ENCODE assay signal across 12 mouse cellular contexts in the genomic region with DNA sequence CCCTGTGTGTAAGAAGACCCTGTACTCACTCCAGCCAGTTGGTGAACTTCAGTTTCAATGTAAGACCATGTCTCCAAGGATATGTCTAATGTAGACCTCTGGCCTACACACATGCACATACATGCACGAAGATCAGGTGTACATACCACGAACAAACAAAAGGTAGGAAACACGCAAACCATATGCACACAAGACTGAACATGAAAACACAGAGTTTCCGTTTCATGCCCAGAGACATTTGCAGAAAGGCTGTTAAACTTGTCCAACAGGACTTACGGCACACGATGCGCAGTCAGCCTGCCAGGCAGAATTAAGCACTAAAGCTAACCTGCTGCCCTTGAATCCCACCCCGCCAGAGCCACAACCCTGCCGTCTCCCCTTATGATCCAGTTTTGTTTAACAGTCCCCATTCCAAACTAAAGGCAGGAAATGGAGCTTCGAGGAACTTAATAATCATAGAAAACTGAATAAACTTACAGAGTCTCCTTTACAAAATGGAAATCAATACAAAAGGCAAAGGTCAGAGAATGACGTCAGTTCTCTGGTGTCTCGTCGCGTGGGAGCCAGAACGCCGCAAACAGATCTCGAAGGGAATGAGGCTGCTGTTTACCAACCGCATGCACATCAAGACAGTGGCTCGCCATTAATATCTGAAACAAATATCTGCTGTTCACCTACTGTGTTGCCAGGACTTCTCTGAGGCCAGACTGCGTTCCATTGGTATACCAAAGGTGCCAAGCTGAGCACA. TPM values are rescaled to one million over a fixed set of nuclear protein-coding genes. Genes with fewer than 3 reads are reported as not detected.
DNase-seq lines count a peak whose midpoint lies in the region; ATAC-seq lines count a peak whose summit lies in the region.
"Had no signal": no experiment of that assay in that cellular context is flagged by ENCODE, and none has a peak within 500 bp of the region (broad histone marks: within the 10 kb centered on the region; RNA-seq: fewer than 3 reads in every experiment).

No protein-coding gene starts in this region.

- no peaks in the 10 kb centered on the region for H3K36me3 ChIP-seq in forebrain, embryonic 16.5 days (ENCODE audit: control insufficient read depth, insufficient read depth)
- no peaks in the 10 kb centered on the region for H3K36me3 ChIP-seq in forebrain, embryonic 11.5 days (ENCODE audit: control insufficient read depth, insufficient read depth, low read length)
- no peaks in the 10 kb centered on the region for H3K36me3 ChIP-seq in intestine, embryonic 14.5 days (ENCODE audit: control insufficient read depth, insufficient read depth, low read length)
- no peaks in the 10 kb centered on the region for H3K36me3 ChIP-seq in intestine, embryonic 16.5 days (ENCODE audit: control insufficient read depth, insufficient read depth, low read length)
- H3K36me3 ChIP-seq in midbrain, embryonic 13.5 days = no peaks in the 10 kb centered on the region
- no peaks in the 10 kb centered on the region for H3K36me3 ChIP-seq in midbrain, embryonic 15.5 days (replicated peaks)
- H3K36me3 ChIP-seq in stomach, embryonic 14.5 days (ENCODE audit: control insufficient read depth, insufficient read depth, low read length) = no peaks in the 10 kb centered on the region

- H3K27ac ChIP-seq in forebrain, embryonic 16.5 days (ENCODE audit: low read length) = peak overlapping the region; percentile 46
- H3K27ac ChIP-seq in forebrain, embryonic 11.5 days (ENCODE audit: low read depth, low read length) = no peak overlapping the region
- H3K27ac ChIP-seq in intestine, embryonic 14.5 days (ENCODE audit: low read depth) = no peak overlapping the region
- H3K27ac ChIP-seq in intestine, embryonic 16.5 days (ENCODE audit: low read length) = no peak overlapping the region
- H3K27ac ChIP-seq in midbrain, embryonic 13.5 days = no peak overlapping the region; the same call in 1 of the 2 replicates
- no peak overlapping the region for H3K27ac ChIP-seq in midbrain, embryonic 15.5 days
- H3K27ac ChIP-seq in stomach, embryonic 14.5 days (ENCODE audit: low read length) = peak overlapping the region; percentile 79

- no peak overlapping the region for H3K9ac ChIP-seq in forebrain, embryonic 16.5 days (replicated peaks; ENCODE audit: low read depth, low read length)
- no peak overlapping the region for H3K9ac ChIP-seq in forebrain, embryonic 11.5 days (ENCODE audit: low read length)
- no peak overlapping the region for H3K9ac ChIP-seq in intestine, embryonic 14.5 days (ENCODE audit: low read length)
- H3K9ac ChIP-seq in intestine, embryonic 16.5 days (ENCODE audit: low read depth, low read length) = no peak overlapping the region
- no peak overlapping the region for H3K9ac ChIP-seq in midbrain, embryonic 13.5 days (replicated peaks)
- no peak overlapping the region for H3K9ac ChIP-seq in midbrain, embryonic 15.5 days
- no peak overlapping the region for H3K9ac ChIP-seq in stomach, embryonic 14.5 days (replicated peaks; ENCODE audit: low read depth, low read length)

- no peaks in the 10 kb centered on the region for H3K9me3 ChIP-seq in forebrain, embryonic 16.5 days (ENCODE audit: control insufficient read depth, low read length)
- no peaks in the 10 kb centered on the region for H3K9me3 ChIP-seq in forebrain, embryonic 11.5 days (ENCODE audit: control insufficient read depth, low read length)
- no peaks in the 10 kb centered on the region for H3K9me3 ChIP-seq in intestine, embryonic 14.5 days (ENCODE audit: control insufficient read depth, low read length)
- no peaks in the 10 kb centered on the region for H3K9me3 ChIP-seq in intestine, embryonic 16.5 days (ENCODE audit: control insufficient read depth, low read length)
- H3K9me3 ChIP-seq in midbrain, embryonic 13.5 days = no peaks in the 10 kb centered on the region
- no peaks in the 10 kb centered on the region for H3K9me3 ChIP-seq in midbrain, embryonic 15.5 days
- H3K9me3 ChIP-seq in stomach, embryonic 14.5 days (ENCODE audit: control insufficient read depth, low read depth, low read length) = no peaks in the 10 kb centered on the region
- H3K9me3 ChIP-seq: G1E had no signal

- no peak for ATAC-seq in forebrain, embryonic 16.5 days
- ATAC-seq in forebrain, embryonic 11.5 days (replicated peaks; ENCODE audit: low FRiP score) = no peak
- ATAC-seq in intestine, embryonic 14.5 days (replicated peaks; ENCODE audit: low FRiP score, low TSS enrichment, low read depth) = no peak
- no peak for ATAC-seq in intestine, embryonic 16.5 days
- 0 out of 2 replicates have a peak, but pooled peaks have one; percentile 7 for ATAC-seq in midbrain, embryonic 13.5 days
- ATAC-seq in midbrain, embryonic 15.5 days (replicated peaks) = no peak
- ATAC-seq in stomach, embryonic 14.5 days (ENCODE audit: insufficient number of reproducible peaks, insufficient read depth, low FRiP score, low read depth) = no peak

- peaks cover 48% of the 10 kb centered on the region for H3K4me1 ChIP-seq in forebrain, embryonic 16.5 days (replicated peaks; ENCODE audit: control insufficient read depth, insufficient read depth, low read length)
- H3K4me1 ChIP-seq in forebrain, embryonic 11.5 days (replicated peaks; ENCODE audit: control insufficient read depth, insufficient read depth, low read length) = 0 out of 2 replicates have a peak, but pooled peaks cover 2% of the 10 kb centered on the region
- H3K4me1 ChIP-seq in intestine, embryonic 14.5 days (replicated peaks; ENCODE audit: control insufficient read depth, insufficient read depth, low read length) = peaks cover 24% of the 10 kb centered on the region
- peaks cover 20% of the 10 kb centered on the region for H3K4me1 ChIP-seq in intestine, embryonic 16.5 days (ENCODE audit: control insufficient read depth, insufficient read depth, low read length)
- H3K4me1 ChIP-seq in midbrain, embryonic 13.5 days (replicated peaks) = peaks cover 26% of the 10 kb centered on the region
- peaks cover 23% of the 10 kb centered on the region for H3K4me1 ChIP-seq in midbrain, embryonic 15.5 days
- peaks cover 25% of the 10 kb centered on the region for H3K4me1 ChIP-seq in stomach, embryonic 14.5 days (ENCODE audit: control insufficient read depth, insufficient read depth, low read length)

- H3K4me3 ChIP-seq in forebrain, embryonic 16.5 days (replicated peaks; ENCODE audit: low read length) = no peak overlapping the region
- H3K4me3 ChIP-seq in forebrain, embryonic 11.5 days (ENCODE audit: low read depth, low read length) = no peak overlapping the region
- H3K4me3 ChIP-seq in intestine, embryonic 14.5 days (ENCODE audit: low read depth, low read length) = no peak overlapping the region
- H3K4me3 ChIP-seq in intestine, embryonic 16.5 days (ENCODE audit: low read length) = no peak overlapping the region
- no peak overlapping the region for H3K4me3 ChIP-seq in midbrain, embryonic 13.5 days (replicated peaks)
- H3K4me3 ChIP-seq in midbrain, embryonic 15.5 days = no peak overlapping the region
- no peak overlapping the region for H3K4me3 ChIP-seq in stomach, embryonic 14.5 days (ENCODE audit: low read depth, low read length)

- no peak overlapping the region for H3K4me2 ChIP-seq in forebrain, embryonic 16.5 days (ENCODE audit: low read length)
- H3K4me2 ChIP-seq in forebrain, embryonic 11.5 days (ENCODE audit: low read depth, low read length, severe bottlenecking) = no peak overlapping the region
- no peak overlapping the region for H3K4me2 ChIP-seq in intestine, embryonic 14.5 days (ENCODE audit: low read length)
- H3K4me2 ChIP-seq in intestine, embryonic 16.5 days (ENCODE audit: low read depth, low read length) = no peak overlapping the region
- H3K4me2 ChIP-seq in midbrain, embryonic 13.5 days (replicated peaks) = no peak overlapping the region
- H3K4me2 ChIP-seq in midbrain, embryonic 15.5 days = no peak overlapping the region
- H3K4me2 ChIP-seq in stomach, embryonic 14.5 days (replicated peaks; ENCODE audit: low read depth, low read length) = no peak overlapping the region

- DNase-seq in forebrain, embryonic 11.5 days (ENCODE audit: low spot score) = no peak
- peak; percentile 59 for DNase-seq in intestine, embryonic 14.5 days (ENCODE audit: low spot score)
- no peak for DNase-seq in layer of hippocampus, adult 9-10 months (ENCODE audit: low spot score)
- DNase-seq: adrenal gland, postnatal 36 days; gastrocnemius, postnatal 14 days; thymus, adult 18-20 months had no signal

- no peaks in the 10 kb centered on the region for H3K27me3 ChIP-seq in forebrain, embryonic 16.5 days (replicated peaks; ENCODE audit: control insufficient read depth, insufficient read depth, low read length)
- H3K27me3 ChIP-seq in forebrain, embryonic 11.5 days (ENCODE audit: control insufficient read depth, insufficient read depth, low read length) = no peaks in the 10 kb centered on the region
- H3K27me3 ChIP-seq in intestine, embryonic 14.5 days (replicated peaks; ENCODE audit: control insufficient read depth, insufficient read depth, low read length) = no peaks in the 10 kb centered on the region
- no peaks in the 10 kb centered on the region for H3K27me3 ChIP-seq in intestine, embryonic 16.5 days (replicated peaks; ENCODE audit: control insufficient read depth, insufficient read depth, low read length)
- H3K27me3 ChIP-seq in midbrain, embryonic 13.5 days = no peaks in the 10 kb centered on the region
- no peaks in the 10 kb centered on the region for H3K27me3 ChIP-seq in midbrain, embryonic 15.5 days (replicated peaks)
- H3K27me3 ChIP-seq in stomach, embryonic 14.5 days (ENCODE audit: control insufficient read depth, insufficient read depth, low read length) = no peaks in the 10 kb centered on the region

- 83% methylated on average over 20 of the region's 20 CpGs for WGBS in forebrain, embryonic 16.5 days
- 89% methylated on average over 20 of the region's 20 CpGs for WGBS in forebrain, embryonic 11.5 days
- WGBS in intestine, embryonic 14.5 days = 64% methylated on average over 20 of the region's 20 CpGs
- WGBS in intestine, embryonic 16.5 days = 58% methylated on average over 20 of the region's 20 CpGs
- 88% methylated on average over 20 of the region's 20 CpGs for WGBS in midbrain, embryonic 13.5 days
- WGBS in midbrain, embryonic 15.5 days = 84% methylated on average over 20 of the region's 20 CpGs
- 56% methylated on average over 20 of the region's 20 CpGs for WGBS in stomach, embryonic 14.5 days

RNA-seq across cellular contexts. Expression of gene Tbc1d8, which starts 33.1 kb away (rescaled TPM):
- polyA plus RNA-seq in forebrain, embryonic 16.5 days (2015; fragmentation: Nextera tagmentation; extraction: Ambion mirVana) = 10.6 and 13.0 TPM in 2 replicates
- 6.5 and 7.0 TPM in 2 replicates for polyA plus RNA-seq in forebrain, embryonic 11.5 days (2014; fragmentation: Nextera tagmentation; extraction: Ambion mirVana)
- 8.2 and 9.1 TPM in 2 replicates for polyA plus RNA-seq in intestine, embryonic 14.5 days (2014; fragmentation: Nextera tagmentation; extraction: Ambion mirVana)
- 7.3 and 7.4 TPM in 2 replicates for polyA plus RNA-seq in intestine, embryonic 16.5 days (2015; fragmentation: Nextera tagmentation; extraction: Ambion mirVana)
- 7.2 and 7.8 TPM in 2 replicates for polyA plus RNA-seq in midbrain, embryonic 13.5 days (2015; fragmentation: Nextera tagmentation; extraction: Ambion mirVana)
- 11.0 and 11.3 TPM in 2 replicates for polyA plus RNA-seq in midbrain, embryonic 15.5 days (2015; fragmentation: Nextera tagmentation; extraction: Ambion mirVana)
- 11.7 and 12.4 TPM in 2 replicates for polyA plus RNA-seq in stomach, embryonic 14.5 days (2014; fragmentation: Nextera tagmentation; extraction: Ambion mirVana)

Comparison
In these comparisons a context has a peak if more than half of its experiments do, and no peak if none do; other contexts are left out.
1. H3K27ac ChIP-seq: peak in forebrain, embryonic 16.5 days (single experiment) and stomach, embryonic 14.5 days (single experiment); none in forebrain, embryonic 11.5 days (single experiment), intestine, embryonic 14.5 days (single experiment), intestine, embryonic 16.5 days (single experiment), midbrain, embryonic 13.5 days (single experiment) and midbrain, embryonic 15.5 days (single experiment).